Mouse (Mus musculus): ENCODE data around the gene Gpr27.

Gene Gpr27

DNA sequence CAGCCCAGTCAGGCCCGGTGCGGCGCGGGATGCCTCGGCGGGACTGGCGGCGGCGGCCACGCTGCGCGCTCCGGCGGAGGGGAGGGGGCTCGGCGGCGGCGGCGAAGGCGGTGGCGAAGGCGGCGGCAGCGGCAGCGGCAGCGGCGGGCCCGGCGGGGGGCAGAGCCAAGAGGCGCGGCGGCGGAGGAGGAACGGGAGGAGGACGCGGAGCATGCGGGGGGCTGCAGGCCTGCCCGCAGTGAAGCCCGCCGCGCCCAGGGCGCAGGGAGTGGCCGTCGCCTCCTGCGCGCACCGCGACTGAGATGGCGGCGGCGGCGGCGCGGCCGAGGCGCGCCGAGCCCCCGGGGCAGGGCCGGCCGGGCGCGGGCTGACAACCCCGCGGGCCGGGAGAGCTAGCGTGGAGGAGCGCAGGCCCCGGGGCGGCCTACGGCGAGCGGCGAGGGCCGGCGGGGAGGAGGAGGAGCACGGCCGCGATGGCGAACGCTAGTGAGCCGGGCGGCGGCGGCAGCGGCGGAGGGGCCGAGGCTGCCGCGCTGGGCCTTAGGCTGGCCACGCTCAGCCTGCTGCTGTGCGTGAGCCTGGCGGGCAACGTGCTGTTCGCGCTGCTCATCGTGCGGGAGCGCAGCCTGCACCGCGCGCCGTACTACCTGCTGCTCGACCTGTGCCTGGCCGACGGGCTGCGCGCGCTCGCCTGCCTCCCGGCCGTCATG, at the start of gene Gpr27:
Gene Gpr27 (plus strand): TSS at position 474 of the 710 bp plus-strand sequence.
- DNase-seq (ENCODE audit: low read depth, low spot score) = peak; percentile 19

- no peak for DNase-seq (ENCODE audit: low read depth, low spot score)
Observed at GRCm38 (mm10) chr6:99643439-99644199, 48.9 kb upstream of the Gpr27 start.

DNA sequence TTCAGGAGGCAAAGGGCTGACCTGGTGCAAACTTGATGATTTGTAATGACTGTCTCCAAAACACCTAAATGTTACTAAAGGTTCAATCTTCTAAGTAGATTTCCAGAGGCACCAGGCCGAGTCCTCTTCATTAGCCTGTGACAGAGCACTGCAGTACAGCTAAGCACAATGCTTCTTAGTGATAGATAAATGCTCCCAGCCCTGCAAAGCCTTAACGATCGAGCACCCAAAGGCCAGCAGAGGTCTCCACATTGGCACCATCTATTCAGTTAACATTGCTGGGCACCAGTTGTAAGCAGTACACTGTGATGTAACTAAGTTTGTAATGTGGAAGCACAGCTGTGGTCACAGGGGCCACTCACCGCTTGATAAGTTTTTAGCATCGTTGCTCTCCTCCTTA, 48.1 kb upstream of the Gpr27 start:
- DNase-seq (ENCODE audit: low read depth, low spot score) = no peak

GRCm38 (mm10) chr6:99644876-99645275, 47.6 kb upstream of the Gpr27 start:
- no peak for DNase-seq (ENCODE audit: low read depth, low spot score)

DNA sequence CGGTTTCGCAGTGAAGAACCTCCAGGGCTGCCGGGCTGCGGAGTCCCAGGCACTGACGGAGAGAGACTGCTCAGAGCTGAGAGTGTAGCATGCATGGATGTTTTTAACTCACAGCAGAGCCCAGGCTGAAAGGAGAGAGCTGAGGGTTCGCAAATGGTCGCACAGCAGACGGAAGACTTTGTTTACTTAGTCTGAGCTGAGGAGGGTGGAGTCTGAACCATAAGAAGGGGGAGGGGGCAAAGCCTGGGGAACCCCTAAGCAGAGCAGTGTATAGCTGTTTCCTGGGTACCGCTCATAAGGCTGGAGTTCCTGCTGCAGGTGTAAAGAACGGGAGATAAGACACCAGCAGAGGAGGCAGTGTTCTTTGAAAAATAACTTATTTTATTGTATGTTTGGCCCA, 46.1 kb upstream of the Gpr27 start:
- DNase-seq (ENCODE audit: low read depth, low spot score) = no peak

DNA sequence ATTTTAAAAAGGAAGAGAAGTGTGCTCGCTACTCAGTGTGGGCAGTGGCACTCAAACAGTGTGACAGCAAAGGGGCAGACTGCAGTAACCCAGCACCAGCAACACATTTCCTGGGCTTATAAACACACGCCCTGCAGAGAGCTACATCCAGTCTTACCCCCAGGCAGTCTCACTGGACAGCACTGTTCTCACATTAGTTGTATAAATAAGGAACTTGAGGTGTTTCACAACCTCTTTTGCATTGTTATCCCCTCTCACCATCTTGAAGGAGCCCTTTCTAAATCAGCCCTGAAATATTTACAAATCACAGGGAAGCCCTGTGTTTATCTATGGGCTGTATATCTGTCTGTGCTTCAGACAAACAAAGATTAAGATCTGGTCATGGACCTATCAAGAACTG, 43.2 kb upstream of the Gpr27 start:
- DNase-seq (ENCODE audit: low read depth, low spot score) = no peak

DNA sequence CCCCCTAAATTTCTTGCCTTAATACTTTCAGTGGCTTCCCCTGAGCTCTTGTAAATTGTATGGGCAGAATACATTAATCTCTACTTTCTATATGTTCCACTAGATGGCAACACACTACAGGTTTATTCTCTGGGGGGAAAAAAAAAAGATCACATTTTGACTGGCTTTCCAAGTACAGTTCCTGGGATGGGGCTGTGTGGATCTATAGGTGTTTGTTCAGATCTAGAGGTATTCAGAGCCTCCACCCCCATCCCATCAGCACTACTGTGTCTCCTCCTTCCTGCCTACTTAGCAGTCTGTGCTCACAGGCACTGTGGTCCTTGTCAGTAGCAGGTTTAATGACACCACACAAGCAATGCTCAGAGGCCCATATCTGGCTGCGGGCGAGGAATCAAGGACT, 40.1 kb upstream of the Gpr27 start:
- DNase-seq (ENCODE audit: low read depth, low spot score) = no peak

GRCm38 (mm10) chr6:99654343-99654742, 38.1 kb upstream of the Gpr27 start:
- DNase-seq (ENCODE audit: low read depth, low spot score) = no peak

GRCm38 (mm10) chr6:99655488-99655887, 37.0 kb upstream of the Gpr27 start:
- DNase-seq (ENCODE audit: low read depth, low spot score) = no peak

DNA sequence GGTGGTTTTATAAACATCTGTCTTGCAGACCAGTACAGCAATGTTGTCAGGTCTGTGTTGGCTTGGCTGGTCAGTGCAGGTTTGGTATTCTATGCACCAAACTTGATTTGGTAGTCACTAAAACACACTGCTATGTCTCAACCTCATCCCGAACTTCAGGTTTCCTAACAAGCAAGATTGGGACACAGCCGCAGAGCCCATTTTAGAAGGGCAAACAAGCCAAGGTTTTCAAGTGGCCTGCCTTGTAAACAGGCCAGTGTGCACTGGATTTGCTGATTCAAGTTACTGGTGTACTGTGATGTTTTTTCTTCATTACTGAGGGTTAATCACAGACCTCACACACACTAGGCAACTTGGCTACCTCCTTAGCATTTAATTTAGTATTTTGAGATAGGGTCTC, 36.4 kb upstream of the Gpr27 start:
- no peak for DNase-seq (ENCODE audit: low read depth, low spot score)

- DNase-seq (ENCODE audit: low read depth, low spot score) = no peak
Observed at GRCm38 (mm10) chr6:99658586-99658985, 33.9 kb upstream of the Gpr27 start.

GRCm38 (mm10) chr6:99660443-99660842, 32.0 kb upstream of the Gpr27 start:
- DNase-seq (ENCODE audit: low read depth, low spot score) = no peak

GRCm38 (mm10) chr6:99663232-99663631, 29.2 kb upstream of the Gpr27 start:
- no peak for DNase-seq (ENCODE audit: low read depth, low spot score)

DNA sequence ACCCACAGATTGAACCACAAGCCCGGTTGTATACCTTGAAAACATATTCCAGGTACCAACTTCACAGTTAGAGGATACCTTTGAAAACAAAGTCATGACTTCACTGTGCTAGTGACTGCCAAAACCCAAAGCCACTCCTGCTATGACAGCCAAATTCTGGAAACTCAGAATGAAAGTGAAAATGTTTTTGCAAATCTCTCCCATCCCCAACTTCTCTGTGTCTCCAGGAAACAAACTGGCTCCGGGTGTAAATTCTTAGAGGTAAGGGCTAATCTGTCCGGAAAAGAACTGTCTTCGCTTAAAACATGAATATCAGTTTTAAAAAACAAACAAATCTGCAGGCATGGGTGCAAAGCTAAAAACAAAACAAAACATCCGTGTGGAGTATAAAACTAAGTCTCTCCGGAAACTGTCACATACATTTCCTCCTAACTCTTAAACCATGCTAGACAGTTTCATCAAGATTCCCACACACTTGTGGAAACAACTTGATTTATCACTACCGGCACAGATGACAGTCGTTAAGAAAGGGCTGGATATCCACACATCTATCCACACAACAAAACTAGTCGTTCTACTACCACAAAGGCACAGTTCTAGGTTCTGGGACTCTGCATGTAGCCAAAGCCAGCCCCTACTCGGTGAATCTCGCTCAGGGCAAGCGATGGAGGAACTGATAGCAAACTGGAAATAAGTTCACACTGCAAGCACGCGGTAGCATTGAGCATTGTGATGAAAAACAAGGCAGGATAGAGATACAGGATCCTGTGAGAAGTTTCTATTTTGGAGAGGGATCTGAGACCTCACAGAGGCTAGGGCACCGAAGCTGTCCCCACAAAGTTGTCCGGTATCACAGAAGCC, 26.8 kb upstream of the Gpr27 start:
- no peak for DNase-seq (ENCODE audit: low read depth, low spot score)

- no peak for DNase-seq (ENCODE audit: low read depth, low spot score)
Observed at GRCm38 (mm10) chr6:99666318-99667171, 25.9 kb upstream of the Gpr27 start, which contains the start of the genes Eif4e3 and Gm20696. Gene Eif4e3, minus strand, starts transcription at chr6:99666771. Gene Gm20696, minus strand, starts transcription at chr6:99666797.

DNA sequence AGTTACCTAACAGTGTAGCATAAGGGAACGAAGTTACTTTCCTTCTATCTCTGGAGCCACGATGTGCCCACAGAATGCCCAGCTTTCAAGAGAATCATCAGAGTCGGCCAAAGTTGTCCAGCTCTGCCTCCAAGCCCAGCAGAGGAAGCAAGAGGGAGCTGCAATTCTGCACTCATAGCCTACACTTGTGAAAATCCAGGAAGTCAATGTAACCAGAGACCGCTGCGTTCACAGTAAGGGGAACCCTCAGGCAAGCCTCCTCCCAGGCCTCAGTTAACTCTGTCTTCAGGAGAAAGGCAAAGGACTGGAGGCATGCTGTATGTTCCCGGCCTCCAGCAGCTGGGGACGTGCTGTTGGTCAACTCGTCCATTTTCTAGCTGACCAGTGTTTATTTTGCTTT, 25.2 kb upstream of the Gpr27 start:
- no peak for DNase-seq (ENCODE audit: low read depth, low spot score)

- no peak for DNase-seq (ENCODE audit: low read depth, low spot score)
Observed at GRCm38 (mm10) chr6:99669481-99670325, 22.8 kb upstream of the Gpr27 start.

- DNase-seq (ENCODE audit: low read depth, low spot score) = no peak
Observed at GRCm38 (mm10) chr6:99670481-99671119, 21.9 kb upstream of the Gpr27 start.

- no peak for DNase-seq (ENCODE audit: low read depth, low spot score)
Observed at GRCm38 (mm10) chr6:99671768-99672167, 20.7 kb upstream of the Gpr27 start.

DNA sequence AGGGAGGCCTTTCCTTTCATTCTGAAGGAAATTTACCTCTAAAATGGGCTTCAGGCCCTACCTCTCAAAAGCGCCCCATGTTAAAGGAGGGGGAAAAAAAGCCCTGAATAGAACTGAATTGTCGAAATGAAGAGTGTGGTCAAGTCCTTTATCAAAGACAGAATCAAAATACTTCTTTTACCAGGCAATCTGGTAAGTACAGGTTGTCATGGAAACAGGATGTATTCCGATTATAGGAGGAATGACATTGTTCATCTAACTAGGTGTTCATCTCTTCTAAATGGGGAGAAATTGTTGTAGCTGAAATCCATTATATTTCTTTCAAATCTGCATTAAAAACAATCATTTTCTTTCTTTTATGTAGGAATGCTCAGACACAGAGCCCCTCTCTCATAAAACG, 18.0 kb upstream of the Gpr27 start:
- no peak for DNase-seq (ENCODE audit: low read depth, low spot score)
